Mouse (Mus musculus): ENCODE results near the gene Phf1. TPM values are rescaled to one million over a fixed set of nuclear protein-coding genes. Genes with fewer than 3 reads are reported as not detected.
"Not testable (repeated sequence)": the region's sequence is repeated elsewhere in the genome, so short reads cannot be mapped to it uniquely, and the experiment has no call there.

The Phf1 gene
- total RNA-seq, 4 experiments from 2014 or later, result 37.0 to 40.3 (median 37.5) TPM

GRCm38 (mm10) chr17:26975415-26975814 is 42.6 kb downstream of the Phf1 start:
- DNase-seq (ENCODE audit: low spot score in 2 of 2), result no peak

GRCm38 (mm10) chr17:26977354-26977753 is 44.5 kb downstream of the Phf1 start:
- not testable (repeated sequence) for DNase-seq (ENCODE audit: low spot score in 2 of 2)

GRCm38 (mm10) chr17:26979426-26979825 is 46.6 kb downstream of the Phf1 start:
- DNase-seq (ENCODE audit: low spot score in 2 of 2), result no peak

- DNase-seq (ENCODE audit: low spot score in 2 of 2), result no peak
These were observed 48.2 kb downstream of the Phf1 start for GRCm38 (mm10) chr17:26981050-26981449.

- DNase-seq (ENCODE audit: low spot score in 2 of 2), result no peak
These were observed 50.5 kb downstream of the Phf1 start for GRCm38 (mm10) chr17:26983382-26983781.

GRCm38 (mm10) chr17:26985503-26986179 is 52.8 kb downstream of the Phf1 start:
- DNase-seq (ENCODE audit: low spot score in 2 of 2), result no peak

Small RNA genes within 50 kb of the gene (microRNA-seq; reads per million reads assigned to microRNA genes)
- gene Gm27775 (0 reads per million in 2 experiments), gene Mir3083 (24.3 to 36.7 reads per million in 2 experiments), gene Mir6968 (3.8 to 6.3 reads per million in 2 experiments)

Other genes with a start within 250 kb of the Phf1 start
- 100 to 1,000 TPM; 123 to 175 (median 152) TPM for gene Crebrf, start 217.4 kb upstream of the Phf1 start, total RNA-seq (2022)
- 10 to 100 TPM; 32.7 to 35.3 (median 33.6) TPM for gene Bnip1, start 152.0 kb upstream of the Phf1 start, total RNA-seq (2022)
- not detected for gene Nkx2-5, start 88.0 kb upstream of the Phf1 start, total RNA-seq (2022)
- gene Kifc5b, start 16.0 kb upstream of the Phf1 start, total RNA-seq (2022), result 1 to 10 TPM; 2.5 to 7.4 (median 4.2) TPM
- 10 to 100 TPM; 90.0 to 96.1 (median 92.0) TPM for gene Cuta, start 6.5 kb downstream of the Phf1 start, total RNA-seq (2022)
- 100 to 1,000 TPM; 353 to 466 (median 403) TPM for gene Syngap1, start 8.2 kb downstream of the Phf1 start, total RNA-seq (2022)
- gene Zbtb9, start 40.1 kb downstream of the Phf1 start, total RNA-seq (2022), result 10 to 100 TPM; 12.2 to 14.7 (median 13.7) TPM
- gene Bak1, start 96.0 kb downstream of the Phf1 start, total RNA-seq (2022), result 10 to 100 TPM; 11.6 to 15.9 (median 13.7) TPM
- gene Itpr3, start 124.3 kb downstream of the Phf1 start, total RNA-seq (2022), result 1 to 10 TPM; 3.0 to 4.8 (median 3.7) TPM
- gene Uqcc2, start 200.9 kb downstream of the Phf1 start, total RNA-seq (2022), result 100 to 1,000 TPM; 185 to 220 (median 203) TPM
- gene Ip6k3, start 234.7 kb downstream of the Phf1 start, total RNA-seq (2022), result 1 to 10 TPM in 2 of 4 experiments, under 1 TPM in 2; 0.27 to 3.7 (median 2.0) TPM